Mouse (Mus musculus) layer of hippocampus, adult 9-11 months (tissue): ENCODE measurements around the gene Ankra2.
A peak's percentile ranks its signal among the peaks of the same experiment; 100 is the strongest.

ENCODE experiments used
- DNase-seq: peaks from one replicate; pipeline ENCODE4 v3.0.0; 2022

Gene Ankra2

DNA sequence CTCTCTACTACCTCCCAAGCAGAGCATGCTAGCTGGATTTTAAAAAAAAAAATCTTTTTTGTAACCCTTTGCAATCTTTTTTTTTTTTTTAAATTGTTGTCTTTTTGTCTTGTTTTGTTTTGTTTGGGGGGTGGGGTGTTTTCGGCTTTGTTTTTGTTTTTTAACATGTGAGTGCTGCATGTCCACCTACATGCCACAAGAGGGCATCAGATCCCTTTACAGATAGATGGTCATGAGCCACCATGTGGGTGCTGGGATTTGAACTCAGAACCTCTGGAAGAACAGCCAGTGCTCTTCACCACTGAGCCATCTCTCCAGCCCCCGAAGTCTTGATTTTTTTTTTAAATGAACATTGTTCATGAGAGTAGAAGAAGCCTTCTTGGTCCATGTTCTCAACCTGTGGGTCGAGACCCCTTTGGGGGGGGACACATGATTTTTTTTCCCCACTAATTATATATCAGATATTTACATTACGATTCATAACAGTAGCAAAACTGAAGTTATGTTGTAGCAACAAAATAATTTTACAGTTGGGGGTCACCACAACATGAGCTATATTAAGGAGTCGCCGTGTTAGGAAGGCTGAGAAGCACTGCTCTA is 35.1 kb downstream of the Ankra2 start:
- DNase-seq: no peak

GRCm38 (mm10) chr13:98298833-98299758 is 36.2 kb downstream of the Ankra2 start:
- DNase-seq: peak; percentile 81

GRCm38 (mm10) chr13:98305257-98305656 is 42.4 kb downstream of the Ankra2 start:
- DNase-seq: no peak

- DNase-seq: no peak
Observed at GRCm38 (mm10) chr13:98306393-98306792, 43.5 kb downstream of the Ankra2 start.

- no peak for DNase-seq
Observed at GRCm38 (mm10) chr13:98306852-98307475, 44.1 kb downstream of the Ankra2 start.

DNA sequence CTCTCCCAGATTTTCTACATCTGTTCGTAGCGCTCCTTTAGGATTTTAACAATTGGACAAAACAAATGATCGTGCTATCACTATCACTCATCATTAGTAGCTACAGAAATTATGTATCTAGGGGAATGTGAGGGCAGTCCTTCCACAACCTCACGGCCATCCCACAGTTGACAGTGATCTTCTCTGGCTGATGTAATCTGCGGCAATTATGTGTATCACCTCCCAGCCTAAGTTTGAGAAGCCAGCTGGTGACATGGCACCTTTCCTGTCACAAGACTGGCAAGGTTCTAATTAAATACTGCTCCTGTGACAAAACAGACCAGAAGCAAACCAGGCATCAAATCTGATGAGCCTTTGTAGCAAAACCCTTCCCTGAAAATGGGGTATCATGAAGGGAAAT is 45.1 kb downstream of the Ankra2 start:
- no peak for DNase-seq

- no peak for DNase-seq
Observed at GRCm38 (mm10) chr13:98308724-98309123, 45.9 kb downstream of the Ankra2 start.

DNA sequence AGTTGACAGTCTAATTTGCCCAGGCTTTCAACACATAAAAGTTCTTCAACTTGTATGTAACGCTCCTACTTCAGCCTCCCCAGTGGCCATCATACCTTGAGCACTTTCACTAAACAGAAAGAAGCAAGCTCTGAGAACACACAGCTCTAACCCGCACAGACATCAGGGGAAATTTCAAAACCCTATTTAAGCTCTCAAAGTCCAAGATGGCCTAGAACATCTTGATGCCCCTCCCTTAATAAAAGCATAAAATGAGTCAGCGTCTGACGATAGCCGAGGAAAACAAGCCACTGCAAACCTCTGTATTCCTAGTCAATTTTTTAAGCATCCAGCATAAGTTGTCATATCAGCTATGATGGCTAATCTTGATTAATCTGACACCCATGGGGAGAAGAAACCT is 48.7 kb downstream of the Ankra2 start:
- DNase-seq: no peak

GRCm38 (mm10) chr13:98313631-98314030 is 50.8 kb downstream of the Ankra2 start:
- no peak for DNase-seq

- no peak for DNase-seq
Observed at GRCm38 (mm10) chr13:98315124-98315523, 52.2 kb downstream of the Ankra2 start.

- DNase-seq: no peak
Observed at GRCm38 (mm10) chr13:98316140-98316479, 53.2 kb downstream of the Ankra2 start.

GRCm38 (mm10) chr13:98316480-98317245 is 53.8 kb downstream of the Ankra2 start, which contains the start of gene Btf3:
Btf3 (minus strand) TSS chr13:98317006.
- peak; percentile 93 for DNase-seq

- DNase-seq: no peak
Observed at GRCm38 (mm10) chr13:98317246-98317677, 54.4 kb downstream of the Ankra2 start.

DNA sequence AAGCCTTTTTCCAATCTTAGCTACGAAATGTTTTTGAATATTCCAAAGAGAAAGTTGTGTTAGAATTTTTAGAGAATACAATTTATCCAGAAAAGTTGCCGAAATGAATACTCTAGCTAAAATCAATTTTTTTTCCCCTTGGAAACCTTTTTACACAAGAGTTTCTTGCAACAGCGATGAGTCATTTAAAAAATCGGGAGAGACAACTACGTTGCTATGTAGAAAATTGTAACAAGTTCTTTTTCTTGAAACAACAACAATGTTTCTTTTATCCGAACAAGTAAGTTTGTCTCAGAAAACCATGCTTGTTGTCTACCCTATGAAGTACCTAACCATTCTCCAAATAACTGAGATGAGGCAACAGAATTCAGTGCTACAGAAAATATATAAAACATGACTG is 55.0 kb downstream of the Ankra2 start:
- DNase-seq: no peak
